ENCODE assay signal across 9 mouse cellular contexts in the genomic region with DNA sequence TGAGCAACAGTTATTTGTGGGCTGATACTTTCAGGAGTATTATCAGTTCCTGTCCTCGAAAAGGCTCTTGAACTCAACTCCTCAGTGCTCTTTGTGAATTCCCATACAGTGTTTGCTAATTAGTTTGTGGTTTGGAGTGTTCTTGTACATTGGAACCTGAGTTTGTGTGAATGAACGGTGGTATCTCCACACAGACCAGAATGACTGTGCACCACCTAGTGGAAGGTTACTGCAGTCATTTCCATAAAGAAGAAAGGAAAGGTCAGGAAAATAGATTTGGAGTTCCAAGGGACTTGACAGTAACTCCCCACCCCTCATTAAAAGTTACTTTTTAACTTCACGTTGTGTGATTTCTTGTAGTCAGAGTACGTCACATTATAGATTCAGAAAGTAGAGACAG.
DNase-seq lines count a peak whose midpoint lies in the region; ATAC-seq lines count a peak whose summit lies in the region.
"Had no signal": no experiment of that assay in that cellular context is flagged by ENCODE, and none has a peak within 500 bp of the region (broad histone marks: within the 10 kb centered on the region; RNA-seq: fewer than 3 reads in every experiment).

No protein-coding gene starts in this region.

- intact Hi-C loops in left cerebral cortex, postnatal 10 days (cut with DNase I): no loop called here

- H3K36me3 ChIP-seq in hindbrain, embryonic 13.5 days: no peaks in the 10 kb centered on the region
- H3K36me3 ChIP-seq: hindbrain, embryonic 15.5 days had no signal

- H3K9ac ChIP-seq in hindbrain, embryonic 13.5 days: no peak overlapping the region
- H3K9ac ChIP-seq: hindbrain, embryonic 15.5 days had no signal

- no peak overlapping the region for H3K4me3 ChIP-seq in hindbrain, embryonic 13.5 days
- H3K4me3 ChIP-seq: hindbrain, embryonic 15.5 days had no signal

- peak; percentile 25 to 37 for DNase-seq in cerebellum, postnatal 10 days
- DNase-seq in cerebellum, adult 9-10 months: no peak
- DNase-seq in left cerebral cortex, adult 18-20 months (ENCODE audit: low spot score in 2 of 2): peak; percentile 2
- DNase-seq in left cerebral cortex, postnatal 10 days (ENCODE audit: extremely low spot score in 1 of 2, low spot score in 2 of 2): no peak
- DNase-seq in CD4-positive helper T cell, adult 2 months (ENCODE audit: low read depth, low spot score): peak; percentile 46
- peak; percentile 26 for DNase-seq in embryo, embryonic 11 days
- DNase-seq in spleen, postnatal 14 days (ENCODE audit: low spot score in 2 of 2): no peak

- H3K27me3 ChIP-seq in hindbrain, embryonic 13.5 days: no peaks in the 10 kb centered on the region
- H3K27me3 ChIP-seq: hindbrain, embryonic 15.5 days had no signal

- H3K9me3 ChIP-seq in hindbrain, embryonic 13.5 days: no peaks in the 10 kb centered on the region
- H3K9me3 ChIP-seq: hindbrain, embryonic 15.5 days had no signal

- 83% methylated on average over 4 of the region's 4 CpGs for WGBS in hindbrain, embryonic 13.5 days

- no peak overlapping the region for H3K4me2 ChIP-seq in hindbrain, embryonic 13.5 days
- H3K4me2 ChIP-seq: hindbrain, embryonic 15.5 days had no signal

- H3K27ac ChIP-seq in hindbrain, embryonic 13.5 days: no peak overlapping the region
- H3K27ac ChIP-seq: hindbrain, embryonic 15.5 days had no signal

- H3K4me1 ChIP-seq in hindbrain, embryonic 13.5 days (replicated peaks): no peaks in the 10 kb centered on the region
- H3K4me1 ChIP-seq: hindbrain, embryonic 15.5 days had no signal

- ATAC-seq in hindbrain, embryonic 13.5 days (ENCODE audit: low FRiP score): no peak

Comparison
In these comparisons a context has a peak if more than half of its experiments do, and no peak if none do; other contexts are left out.
1. DNase-seq: peak in cerebellum, postnatal 10 days (2 of 2), left cerebral cortex, adult 18-20 months (2 of 2), CD4-positive helper T cell, adult 2 months (single experiment) and embryo, embryonic 11 days (single experiment); none in cerebellum, adult 9-10 months (single experiment), left cerebral cortex, postnatal 10 days (0 of 2) and spleen, postnatal 14 days (0 of 2).